Mouse (Mus musculus): ENCODE results near the gene Papolb.

DNA sequence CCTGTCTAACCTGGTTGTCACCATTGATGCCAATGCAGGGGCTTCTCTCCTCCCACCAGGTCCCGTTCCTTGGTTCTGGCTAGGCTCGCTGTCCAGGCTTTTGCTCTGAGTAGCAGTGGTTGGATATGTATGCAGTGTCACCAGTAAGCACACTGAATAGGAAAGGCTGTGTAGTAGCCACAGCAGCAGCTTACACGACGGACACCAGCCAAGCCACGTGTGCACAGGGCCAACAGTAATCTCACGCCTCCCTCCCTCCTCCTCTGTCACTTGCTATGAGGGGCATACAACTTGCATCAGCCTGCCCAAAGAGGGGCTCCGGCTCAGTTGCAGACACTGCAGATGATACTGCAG is 19.8 kb downstream of the Papolb start:
- TF ChIP-seq POLR2A (IDR thresholded peaks at IDR 0.05; ENCODE audit: extremely low read depth, insufficient read depth, low read length) (no peak), CTCF (IDR thresholded peaks at IDR 0.05; ENCODE audit: extremely low read depth, insufficient read depth, low read length) (no peak)

Measured in cortical plate, adult 2 months (tissue).